Mouse (Mus musculus) Muller cell, postnatal 12 days (primary cell): ENCODE measurements around the gene Ngb.

ENCODE experiments used
- DNase-seq: peaks from one replicate; pipeline ENCODE4 v3.0.0-alpha.2; 2015; ENCODE audit errors: inconsistent ontology term

The Ngb gene

GRCm38 (mm10) chr12:87091916-87092315, 10.4 kb downstream of the Ngb start:
- no peak for DNase-seq

GRCm38 (mm10) chr12:87089701-87090100, 12.6 kb downstream of the Ngb start:
- DNase-seq = no peak

- DNase-seq = no peak
Measured at GRCm38 (mm10) chr12:87089255-87089654, 13.1 kb downstream of the Ngb start.

DNA sequence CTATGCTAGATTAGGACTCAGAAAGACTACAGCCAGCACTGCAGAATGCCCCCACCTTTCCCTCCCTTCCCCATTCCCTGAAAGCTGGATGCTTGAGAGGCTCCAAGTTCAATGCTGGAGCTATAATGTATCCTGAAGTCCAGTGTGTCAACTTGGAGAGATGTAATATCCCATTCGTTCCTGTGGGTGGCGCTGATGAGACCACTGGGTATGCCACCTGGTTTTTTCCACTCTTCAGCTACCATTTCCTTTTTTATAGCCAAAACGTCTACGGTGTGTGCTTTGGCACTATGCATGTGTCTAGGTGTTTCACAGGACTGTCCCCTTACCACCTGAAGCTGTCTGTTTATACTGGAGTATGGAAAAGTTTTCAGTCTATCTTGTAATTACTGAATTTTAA, 14.0 kb downstream of the Ngb start:
- DNase-seq = no peak

- DNase-seq = no peak
Measured at GRCm38 (mm10) chr12:87087236-87087635, 15.1 kb downstream of the Ngb start.

- DNase-seq = no peak
Measured at GRCm38 (mm10) chr12:87082797-87083196, 19.5 kb downstream of the Ngb start.

DNA sequence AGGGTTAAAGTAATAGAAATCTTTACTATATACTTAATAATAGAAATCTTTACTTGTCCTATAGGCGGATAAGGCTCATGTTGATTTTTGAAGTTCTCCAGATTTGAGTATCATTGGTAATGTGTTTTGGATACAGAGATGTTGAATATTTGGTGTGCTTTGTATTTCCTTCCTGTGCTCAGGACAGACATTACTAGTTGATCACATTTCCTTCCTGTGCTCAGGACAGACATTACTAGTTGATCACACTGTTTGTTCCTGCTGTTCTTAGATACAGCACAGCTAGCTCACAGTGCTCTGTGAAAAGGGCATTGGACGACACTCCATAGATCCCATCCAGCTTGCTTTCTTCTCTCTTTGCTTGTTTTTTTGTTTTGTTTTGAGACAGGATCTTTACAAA, 25.7 kb downstream of the Ngb start:
- no peak for DNase-seq

GRCm38 (mm10) chr12:87070520-87070919, 31.8 kb downstream of the Ngb start:
- DNase-seq = no peak

- no peak for DNase-seq
Measured at GRCm38 (mm10) chr12:87066429-87066828, 35.9 kb downstream of the Ngb start.

GRCm38 (mm10) chr12:87065446-87065845, 36.9 kb downstream of the Ngb start:
- no peak for DNase-seq

GRCm38 (mm10) chr12:87057066-87057465, 45.3 kb downstream of the Ngb start:
- DNase-seq = no peak

- DNase-seq = no peak
Measured at GRCm38 (mm10) chr12:87054873-87055272, 47.5 kb downstream of the Ngb start.

GRCm38 (mm10) chr12:87052661-87053321, 49.5 kb downstream of the Ngb start:
- DNase-seq = peak; percentile 39

DNA sequence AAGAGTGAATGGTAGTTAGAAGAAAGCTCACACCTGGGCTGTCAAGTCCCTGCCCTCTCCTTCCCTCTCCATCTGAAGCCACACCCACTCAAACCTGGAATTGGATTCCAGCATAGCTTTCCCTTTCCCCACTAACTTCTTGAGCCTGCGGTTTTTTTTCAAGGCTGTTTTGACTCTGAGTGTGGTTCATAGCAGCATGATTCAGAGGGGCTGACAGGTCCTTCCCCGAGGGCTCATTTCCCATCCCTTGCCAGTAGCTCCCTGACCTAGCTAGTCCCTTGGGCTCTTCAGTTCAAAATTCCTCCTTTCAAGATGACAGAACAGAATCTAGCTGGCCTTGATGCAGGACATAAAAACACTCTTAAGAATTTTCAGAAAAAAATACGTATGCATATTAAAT, 54.8 kb downstream of the Ngb start:
- no peak for DNase-seq
